Mouse (Mus musculus): Measurements from ENCODE around the gene Apold1. TPM values are rescaled to one million over a fixed set of nuclear protein-coding genes. Genes with fewer than 3 reads are reported as not detected.

Gene Apold1
- polyA plus RNA-seq, 1 experiment: 2.8 TPM

DNA sequence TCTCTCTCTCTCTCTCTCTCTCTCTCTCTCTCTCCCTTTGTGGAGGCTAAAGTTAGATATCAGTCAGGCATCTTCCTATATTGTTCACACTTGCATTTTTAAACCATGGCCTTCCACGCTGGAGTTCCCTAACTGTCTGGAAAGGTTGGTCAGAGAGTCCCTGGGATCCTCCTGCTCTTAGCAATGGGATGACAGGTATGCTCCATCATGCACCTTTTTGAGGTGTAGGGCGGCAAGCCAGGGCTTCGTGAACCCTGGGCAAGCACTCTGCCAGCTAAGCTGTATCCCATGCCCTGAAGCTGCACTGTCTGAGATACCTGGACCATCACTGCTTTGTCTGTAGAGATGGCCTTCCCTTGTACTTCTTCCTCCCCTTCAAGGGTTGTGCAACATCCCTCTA, 32.3 kb upstream of the Apold1 start:
- no peak for DNase-seq (ENCODE audit: low read depth)
- TF ChIP-seq CTCF (IDR thresholded peaks at IDR 0.05; ENCODE audit: borderline replicate concordance, extremely low read depth, insufficient read depth, insufficient read length) (no peak), POLR2A (IDR thresholded peaks at IDR 0.05; ENCODE audit: borderline replicate concordance, extremely low read depth, insufficient read depth, insufficient read length, poor library complexity, severe bottlenecking) (no peak)

GRCm38 (mm10) chr6:134951364-134951763, 30.2 kb upstream of the Apold1 start:
- TF ChIP-seq CTCF (IDR thresholded peaks at IDR 0.05; ENCODE audit: borderline replicate concordance, extremely low read depth, insufficient read depth, insufficient read length) (no peak), POLR2A (IDR thresholded peaks at IDR 0.05; ENCODE audit: borderline replicate concordance, extremely low read depth, insufficient read depth, insufficient read length, poor library complexity, severe bottlenecking) (no peak)
- no peak for DNase-seq (ENCODE audit: low read depth)

DNA sequence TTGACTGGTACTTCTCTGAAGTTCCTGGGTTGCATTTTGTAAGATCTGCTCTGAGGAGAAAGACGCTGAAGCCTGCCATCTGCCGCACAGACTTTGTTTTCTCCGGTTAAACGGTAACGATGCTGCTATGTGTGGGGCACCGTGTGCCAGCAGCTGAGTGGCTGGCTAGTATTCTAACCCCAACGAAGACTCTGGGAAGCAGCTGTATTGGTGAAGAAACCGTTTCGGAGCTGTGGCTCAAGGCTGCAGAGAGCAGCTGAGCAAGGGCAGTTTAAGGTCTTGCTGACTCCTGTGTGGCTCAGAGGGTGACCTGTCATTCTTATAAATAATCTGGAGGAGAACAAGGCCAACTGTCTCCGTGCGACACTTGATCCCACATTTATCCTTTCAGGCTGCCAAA, 27.5 kb upstream of the Apold1 start:
- TF ChIP-seq POLR2A (IDR thresholded peaks at IDR 0.05; ENCODE audit: borderline replicate concordance, extremely low read depth, insufficient read depth, insufficient read length, poor library complexity, severe bottlenecking): no peak
- TF ChIP-seq CTCF (IDR thresholded peaks at IDR 0.05; ENCODE audit: borderline replicate concordance, extremely low read depth, insufficient read depth, insufficient read length): no peak
- DNase-seq (ENCODE audit: low read depth): peak; percentile 77

GRCm38 (mm10) chr6:134956388-134956787, 25.1 kb upstream of the Apold1 start:
- DNase-seq (ENCODE audit: low read depth): no peak
- peak; percentile 21; the same call in 1 of the 2 replicates for TF ChIP-seq CTCF (IDR thresholded peaks at IDR 0.05; ENCODE audit: borderline replicate concordance, extremely low read depth, insufficient read depth, insufficient read length)
- no peak for TF ChIP-seq POLR2A (IDR thresholded peaks at IDR 0.05; ENCODE audit: borderline replicate concordance, extremely low read depth, insufficient read depth, insufficient read length, poor library complexity, severe bottlenecking)

DNA sequence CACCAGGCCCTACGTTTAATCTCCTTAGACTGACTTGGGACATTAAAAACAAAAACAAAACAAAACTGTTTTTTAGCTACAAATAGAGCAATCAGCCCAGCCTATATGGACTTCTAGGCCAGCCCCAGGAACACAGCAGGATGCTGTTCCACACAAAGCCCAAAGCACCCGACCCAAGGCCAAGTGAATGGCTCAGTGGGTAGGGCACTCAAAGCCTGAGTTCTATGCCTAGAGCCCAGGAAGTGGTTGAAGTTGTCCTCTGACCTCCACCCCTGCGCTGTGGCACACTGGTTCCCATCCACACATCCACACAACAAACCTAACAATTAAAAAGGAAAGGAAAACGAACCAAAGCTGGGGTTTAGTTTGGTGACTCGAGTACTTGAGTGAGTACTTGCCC, 20.2 kb upstream of the Apold1 start:
- DNase-seq (ENCODE audit: low read depth): no peak
- TF ChIP-seq CTCF (IDR thresholded peaks at IDR 0.05; ENCODE audit: borderline replicate concordance, extremely low read depth, insufficient read depth, insufficient read length) (no peak), POLR2A (IDR thresholded peaks at IDR 0.05; ENCODE audit: borderline replicate concordance, extremely low read depth, insufficient read depth, insufficient read length, poor library complexity, severe bottlenecking) (no peak)

DNA sequence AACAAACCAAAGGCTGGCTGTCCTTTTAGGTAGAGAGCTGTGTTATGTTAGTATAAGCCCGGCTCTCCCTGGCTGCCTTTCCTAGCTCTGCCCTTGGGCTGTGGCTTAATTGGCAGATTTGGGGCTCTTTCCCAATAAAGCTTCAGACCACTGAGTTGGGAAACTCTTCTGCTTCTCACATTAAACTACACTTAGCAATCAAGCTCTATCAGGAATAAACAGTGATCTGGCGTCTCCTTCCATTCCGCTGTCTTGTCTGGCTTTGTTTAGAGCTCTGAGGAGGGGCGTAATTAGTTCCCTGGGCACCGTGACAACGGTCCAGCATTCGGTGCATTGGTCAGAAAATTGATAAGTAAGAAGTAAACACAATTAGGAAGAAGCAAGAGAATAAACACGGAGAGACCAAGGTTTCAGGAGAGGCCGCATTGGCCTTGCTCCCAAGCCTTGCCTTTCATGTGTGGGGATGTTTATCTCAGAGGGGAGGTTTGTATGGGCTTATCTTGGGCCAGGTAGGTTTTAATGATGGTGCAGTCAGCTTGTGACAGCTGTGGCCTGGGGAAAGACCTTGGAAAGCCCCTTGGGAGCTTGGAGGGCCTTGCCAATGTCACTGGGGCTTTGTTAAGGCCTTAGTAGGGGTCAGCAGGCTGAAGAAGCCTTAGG, 19.5 kb upstream of the Apold1 start:
- DNase-seq (ENCODE audit: low read depth): peak; percentile 84
- TF ChIP-seq CTCF (IDR thresholded peaks at IDR 0.05; ENCODE audit: borderline replicate concordance, extremely low read depth, insufficient read depth, insufficient read length) (no peak), POLR2A (IDR thresholded peaks at IDR 0.05; ENCODE audit: borderline replicate concordance, extremely low read depth, insufficient read depth, insufficient read length, poor library complexity, severe bottlenecking) (no peak)

DNA sequence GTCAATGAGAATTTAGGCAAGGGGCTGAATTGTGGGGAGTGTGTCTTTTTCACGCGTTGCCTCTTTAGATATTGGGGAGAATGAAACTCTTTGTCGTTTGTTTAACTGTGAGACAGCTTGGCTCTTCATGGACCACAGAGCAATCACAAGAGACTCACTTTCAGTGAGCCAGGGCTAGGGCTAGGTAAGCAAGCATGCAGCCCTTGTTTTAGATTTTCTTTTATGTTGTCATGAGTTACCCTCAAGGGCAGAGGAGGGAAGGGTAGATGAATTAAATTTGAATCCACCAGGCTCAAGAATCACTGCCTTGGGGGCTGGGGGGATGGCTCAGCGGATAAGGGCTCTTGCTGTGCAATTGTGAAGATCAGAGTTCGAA, 19.0 kb upstream of the Apold1 start:
- peak; percentile 79 for DNase-seq (ENCODE audit: low read depth)
- TF ChIP-seq CTCF (IDR thresholded peaks at IDR 0.05; ENCODE audit: borderline replicate concordance, extremely low read depth, insufficient read depth, insufficient read length) (no peak), POLR2A (IDR thresholded peaks at IDR 0.05; ENCODE audit: borderline replicate concordance, extremely low read depth, insufficient read depth, insufficient read length, poor library complexity, severe bottlenecking) (no peak)

- TF ChIP-seq POLR2A (IDR thresholded peaks at IDR 0.05; ENCODE audit: borderline replicate concordance, extremely low read depth, insufficient read depth, insufficient read length, poor library complexity, severe bottlenecking) (no peak), CTCF (IDR thresholded peaks at IDR 0.05; ENCODE audit: borderline replicate concordance, extremely low read depth, insufficient read depth, insufficient read length) (no peak)
- peak; percentile 56 for DNase-seq (ENCODE audit: low read depth)
These were observed 17.6 kb upstream of the Apold1 start for GRCm38 (mm10) chr6:134963910-134964309.

DNA sequence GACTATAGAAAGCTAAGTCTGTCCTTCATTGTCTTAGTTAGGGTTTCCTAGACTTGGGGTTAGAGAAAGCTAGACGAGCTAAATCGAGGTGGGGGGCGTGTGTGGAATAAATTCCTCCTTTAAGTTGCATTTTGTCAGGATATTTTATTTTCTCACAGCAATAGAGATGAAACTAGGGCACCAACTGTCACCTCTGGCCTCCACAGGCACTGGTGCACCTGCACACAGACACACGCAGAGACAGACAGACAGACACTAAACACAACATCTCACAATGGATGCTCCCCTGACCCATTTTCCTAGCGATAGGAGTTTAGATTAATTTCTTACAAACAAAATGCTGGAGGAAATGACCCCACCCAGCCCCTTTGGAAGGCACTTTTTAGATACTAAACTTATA, 14.8 kb upstream of the Apold1 start:
- TF ChIP-seq CTCF (IDR thresholded peaks at IDR 0.05; ENCODE audit: borderline replicate concordance, extremely low read depth, insufficient read depth, insufficient read length) (no peak), POLR2A (IDR thresholded peaks at IDR 0.05; ENCODE audit: borderline replicate concordance, extremely low read depth, insufficient read depth, insufficient read length, poor library complexity, severe bottlenecking) (no peak)
- DNase-seq (ENCODE audit: low read depth): no peak

GRCm38 (mm10) chr6:134968326-134968725, 13.2 kb upstream of the Apold1 start:
- TF ChIP-seq CTCF (IDR thresholded peaks at IDR 0.05; ENCODE audit: borderline replicate concordance, extremely low read depth, insufficient read depth, insufficient read length) (no peak), POLR2A (IDR thresholded peaks at IDR 0.05; ENCODE audit: borderline replicate concordance, extremely low read depth, insufficient read depth, insufficient read length, poor library complexity, severe bottlenecking) (no peak)
- no peak for DNase-seq (ENCODE audit: low read depth)

DNA sequence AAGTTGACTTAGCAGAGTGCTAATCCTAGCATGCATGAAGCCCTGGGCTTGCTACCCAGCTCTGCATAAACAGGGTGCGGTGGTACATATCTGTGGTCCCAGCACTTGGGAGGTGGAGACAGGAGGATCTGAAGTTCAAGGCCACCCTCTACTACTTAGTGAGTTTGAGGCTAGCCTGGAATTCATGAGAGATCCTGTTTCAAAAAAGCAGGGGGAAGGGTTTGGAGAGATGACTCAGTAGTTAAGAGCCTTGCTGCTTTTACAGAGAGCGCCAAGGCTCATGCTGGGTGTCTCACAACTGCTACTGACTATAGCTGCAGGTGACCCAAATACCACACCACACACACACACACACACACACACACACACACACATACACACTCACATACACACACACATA, 12.0 kb upstream of the Apold1 start:
- TF ChIP-seq CTCF (IDR thresholded peaks at IDR 0.05; ENCODE audit: borderline replicate concordance, extremely low read depth, insufficient read depth, insufficient read length) (no peak), POLR2A (IDR thresholded peaks at IDR 0.05; ENCODE audit: borderline replicate concordance, extremely low read depth, insufficient read depth, insufficient read length, poor library complexity, severe bottlenecking) (no peak)
- no peak for DNase-seq (ENCODE audit: low read depth)

- no peak for DNase-seq (ENCODE audit: low read depth)
These were observed 9.4 kb upstream of the Apold1 start for GRCm38 (mm10) chr6:134972096-134972495.

More at GRCm38 (mm10) chr6:134972096-134972495, 9.4 kb upstream of the Apold1 start:
- TF ChIP-seq CTCF (IDR thresholded peaks at IDR 0.05; ENCODE audit: borderline replicate concordance, extremely low read depth, insufficient read depth, insufficient read length) (no peak), POLR2A (IDR thresholded peaks at IDR 0.05; ENCODE audit: borderline replicate concordance, extremely low read depth, insufficient read depth, insufficient read length, poor library complexity, severe bottlenecking) (no peak)

All from brain, embryonic 14.5 days (tissue).